In genomic region chr3:153071549-153071948, GRCm38 (mm10) we compare ENCODE assay signal across 20 mouse cellular contexts.
"Had no signal": no experiment of that assay in that cellular context is flagged by ENCODE, and none has a peak within 500 bp of the region (broad histone marks: within the 10 kb centered on the region; RNA-seq: fewer than 3 reads in every experiment).

No protein-coding gene starts in this region.

- H3K9me3 ChIP-seq: limb, embryonic 12.5 days; limb, embryonic 15.5 days; midbrain, embryonic 12.5 days; midbrain, embryonic 15.5 days; neural tube, embryonic 12.5 days; neural tube, embryonic 15.5 days had no signal

- H3K4me1 ChIP-seq: limb, embryonic 12.5 days; limb, embryonic 15.5 days; midbrain, embryonic 15.5 days; neural tube, embryonic 15.5 days had no signal

- H3K27ac ChIP-seq: kidney, postnatal 0 days; limb, embryonic 12.5 days; limb, embryonic 15.5 days; midbrain, embryonic 12.5 days; midbrain, embryonic 15.5 days; neural tube, embryonic 12.5 days; neural tube, embryonic 15.5 days; stomach, postnatal 0 days had no signal

- H3K4me2 ChIP-seq: limb, embryonic 12.5 days; limb, embryonic 15.5 days; midbrain, embryonic 12.5 days; midbrain, embryonic 15.5 days; neural tube, embryonic 12.5 days; neural tube, embryonic 15.5 days had no signal

- DNase-seq: kidney, adult 2 months; kidney, postnatal 25 days; left cerebral cortex, postnatal 4 days; lung, adult 2 months; lung, postnatal 14 days; lung, postnatal 4 days; right cerebral cortex, adult 18-20 months; right cerebral cortex, postnatal 14 days; right cerebral cortex, postnatal 4 days; thymus, adult 2 months; thymus, postnatal 25 days had no signal

- H3K36me3 ChIP-seq: limb, embryonic 12.5 days; limb, embryonic 15.5 days; midbrain, embryonic 12.5 days; midbrain, embryonic 15.5 days; neural tube, embryonic 12.5 days; neural tube, embryonic 15.5 days had no signal

- H3K4me3 ChIP-seq: limb, embryonic 12.5 days; limb, embryonic 15.5 days; midbrain, embryonic 12.5 days; midbrain, embryonic 15.5 days; neural tube, embryonic 12.5 days; neural tube, embryonic 15.5 days had no signal

- ATAC-seq: intestine, postnatal 0 days; midbrain, embryonic 15.5 days had no signal

- H3K9ac ChIP-seq: limb, embryonic 12.5 days; limb, embryonic 15.5 days; midbrain, embryonic 12.5 days; midbrain, embryonic 15.5 days; neural tube, embryonic 12.5 days; neural tube, embryonic 15.5 days had no signal

- H3K27me3 ChIP-seq: limb, embryonic 12.5 days; limb, embryonic 15.5 days; midbrain, embryonic 15.5 days; neural tube, embryonic 12.5 days; neural tube, embryonic 15.5 days had no signal
